Mouse (Mus musculus) adrenal gland, postnatal 4 days (tissue): ENCODE data around the gene Gpat2. TPM values are rescaled to one million over a fixed set of nuclear protein-coding genes. Genes with fewer than 3 reads are reported as not detected.

Experiments used
- total RNA-seq, 2 experiments: library from RNA; stranded (reverse); gene quantifications; 2 replicates each; pipeline ENCODE4 v1.2.3; 2021

The Gpat2 gene
- total RNA-seq, 2 experiments from 2014 or later = 0.59 to 0.62 TPM

Other genes starting within 250 kb of the Gpat2 start
- gene 1810024B03Rik, start 216.9 kb upstream of the Gpat2 start, total RNA-seq = 1 to 10 TPM; 1.9 to 3.2 TPM
- 10 to 100 TPM; 86.1 to 96.0 TPM for gene Snrnp200, start 216.8 kb upstream of the Gpat2 start, total RNA-seq
- gene Ciao1, start 177.4 kb upstream of the Gpat2 start, total RNA-seq = 10 to 100 TPM; 96.7 to 98.6 TPM
- gene Tmem127, start 177.3 kb upstream of the Gpat2 start, total RNA-seq = 10 to 100 TPM; 69.4 to 70.0 TPM
- 100 to 1,000 TPM; 145 to 149 TPM for gene Stard7, start 155.0 kb upstream of the Gpat2 start, total RNA-seq
- gene Dusp2, start 89.0 kb upstream of the Gpat2 start, total RNA-seq = 1 to 10 TPM; 2.5 to 2.7 TPM
- gene Astl, start 86.6 kb upstream of the Gpat2 start, total RNA-seq = not detected
- 1 to 10 TPM; 2.3 to 5.0 TPM for gene Adra2b, start 62.0 kb upstream of the Gpat2 start, total RNA-seq
- gene Fahd2a, start 19.4 kb downstream of the Gpat2 start, total RNA-seq = 10 to 100 TPM; 42.8 to 47.2 TPM
- gene Kcnip3, start 96.9 kb downstream of the Gpat2 start, total RNA-seq = 1 to 10 TPM; 5.1 to 5.4 TPM
- under 1 TPM; 0.34 to 0.81 TPM for gene Prom2, start 116.3 kb downstream of the Gpat2 start, total RNA-seq
- gene Zfp661, start 161.9 kb downstream of the Gpat2 start, total RNA-seq = 1 to 10 TPM; 4.8 to 4.9 TPM
- gene Mrps5, start 162.0 kb downstream of the Gpat2 start, total RNA-seq = 100 to 1,000 TPM; 126 to 141 TPM
- gene Mal, start 231.5 kb downstream of the Gpat2 start, total RNA-seq = 10 to 100 TPM in 1 of 2 experiments, 1 to 10 TPM in 1; 7.3 to 19.1 TPM